Mouse (Mus musculus): ENCODE data around the gene Elk3.

Gene Elk3

GRCm38 (mm10) chr10:93267509-93267908 lies 43.4 kb downstream of the Elk3 start:
- DNase-seq = no peak

- no peak for DNase-seq
These were observed 44.4 kb downstream of the Elk3 start for GRCm38 (mm10) chr10:93266521-93266920.

GRCm38 (mm10) chr10:93265833-93266232 lies 45.1 kb downstream of the Elk3 start:
- DNase-seq = no peak

- DNase-seq = no peak
These were observed 46.9 kb downstream of the Elk3 start for GRCm38 (mm10) chr10:93264001-93264400.

GRCm38 (mm10) chr10:93263431-93263830 lies 47.5 kb downstream of the Elk3 start:
- DNase-seq = peak in 1 of 2 experiments; percentile 22

- peak; percentile 60 to 66 for DNase-seq
These were observed 48.9 kb downstream of the Elk3 start for GRCm38 (mm10) chr10:93261981-93262499.

GRCm38 (mm10) chr10:93261132-93261980 lies 49.6 kb downstream of the Elk3 start:
- peak; percentile 62 to 73 for DNase-seq

- DNase-seq = no peak
These were observed 51.1 kb downstream of the Elk3 start for GRCm38 (mm10) chr10:93259826-93260225.

GRCm38 (mm10) chr10:93255294-93255693 lies 55.6 kb downstream of the Elk3 start:
- DNase-seq = no peak

- no peak for DNase-seq
These were observed 57.8 kb downstream of the Elk3 start for GRCm38 (mm10) chr10:93253156-93253555.

- DNase-seq = no peak
These were observed 58.3 kb downstream of the Elk3 start for GRCm38 (mm10) chr10:93252661-93253060.

- no peak for DNase-seq
These were observed 59.5 kb downstream of the Elk3 start for GRCm38 (mm10) chr10:93251426-93251825.

GRCm38 (mm10) chr10:93250436-93251317 lies 60.3 kb downstream of the Elk3 start:
- no peak for DNase-seq

GRCm38 (mm10) chr10:93249901-93250300 lies 61.0 kb downstream of the Elk3 start:
- no peak for DNase-seq

- DNase-seq = no peak
These were observed 62.5 kb downstream of the Elk3 start for GRCm38 (mm10) chr10:93248416-93248815.

- DNase-seq = peak; percentile 41 to 61
These were observed 63.0 kb downstream of the Elk3 start for GRCm38 (mm10) chr10:93247902-93248301.

- DNase-seq = no peak
These were observed 63.5 kb downstream of the Elk3 start for GRCm38 (mm10) chr10:93247422-93247821.

GRCm38 (mm10) chr10:93246185-93246920 lies 64.6 kb downstream of the Elk3 start:
- DNase-seq = no peak

GRCm38 (mm10) chr10:93244209-93244705 lies 66.7 kb downstream of the Elk3 start:
- DNase-seq = no peak

GRCm38 (mm10) chr10:93242861-93243260 lies 68.1 kb downstream of the Elk3 start:
- no peak for DNase-seq

- no peak for DNase-seq
These were observed 68.7 kb downstream of the Elk3 start for GRCm38 (mm10) chr10:93242208-93242607.

GRCm38 (mm10) chr10:93239201-93239806 lies 71.6 kb downstream of the Elk3 start:
- DNase-seq = no peak

All from kidney, postnatal 4 days (tissue).